Mouse (Mus musculus): ENCODE data around the gene Acot8.

GRCm38 (mm10) chr2:164746693-164747092 lies 58.0 kb downstream of the Acot8 start:
- no peak for TF ChIP-seq CTCF (IDR thresholded peaks at IDR 0.05; ENCODE audit: borderline replicate concordance, insufficient read depth, low read depth, low read length)
- no peak for TF ChIP-seq POLR2A (IDR thresholded peaks at IDR 0.05; ENCODE audit: borderline replicate concordance, insufficient read depth, low read length)

Data from cerebellum, adult 2 months (tissue).